Mouse (Mus musculus) thymus, adult 18-20 months (tissue): ENCODE results near the gene Glyctk.
A peak's percentile ranks its signal among the peaks of the same experiment; 100 is the strongest.
"Not testable (repeated sequence)": the region's sequence is repeated elsewhere in the genome, so short reads cannot be mapped to it uniquely, and the experiment has no call there.

Experiments used
- DNase-seq, 2 experiments: peaks; one replicate each; pipeline ENCODE4 v3.0.0; 2022; ENCODE audit warnings: mixed read lengths in 2 of 2

Gene Glyctk

GRCm38 (mm10) chr9:106175552-106176200 lies 17.7 kb upstream of the Glyctk start:
- no peak for DNase-seq

- DNase-seq: no peak
Measured at GRCm38 (mm10) chr9:106173363-106173762, 15.4 kb upstream of the Glyctk start.

- DNase-seq: no peak
Measured at GRCm38 (mm10) chr9:106172527-106172926, 14.6 kb upstream of the Glyctk start.

- DNase-seq: peak in 1 of 2 experiments; percentile 41
Measured at GRCm38 (mm10) chr9:106171346-106172158, 13.6 kb upstream of the Glyctk start.

- DNase-seq: peak; percentile 81 to 84
Measured at GRCm38 (mm10) chr9:106170556-106171345, 12.8 kb upstream of the Glyctk start, which contains the start of gene Wdr82. Gene Wdr82, plus strand, starts transcription at chr9:106170928.

GRCm38 (mm10) chr9:106169917-106170316 lies 12.0 kb upstream of the Glyctk start:
- DNase-seq: no peak

- not testable (repeated sequence) for DNase-seq
Measured at GRCm38 (mm10) chr9:106169006-106169405, 11.1 kb upstream of the Glyctk start.

- no peak for DNase-seq
Measured at GRCm38 (mm10) chr9:106167703-106168102, 9.8 kb upstream of the Glyctk start.

GRCm38 (mm10) chr9:106167241-106167640 lies 9.3 kb upstream of the Glyctk start:
- DNase-seq: no peak

GRCm38 (mm10) chr9:106166709-106167108 lies 8.8 kb upstream of the Glyctk start:
- no peak for DNase-seq

- DNase-seq: no peak
Measured at GRCm38 (mm10) chr9:106160426-106160825, 2.5 kb upstream of the Glyctk start.

- peak; percentile 57 to 74 for DNase-seq
Measured at GRCm38 (mm10) chr9:106159784-106160301, 1.9 kb upstream of the Glyctk start.

GRCm38 (mm10) chr9:106159237-106159636 lies 1.3 kb upstream of the Glyctk start:
- no peak for DNase-seq

- no peak for DNase-seq
Measured at GRCm38 (mm10) chr9:106157623-106157925, 364 bp downstream of the Glyctk start.

- no peak for DNase-seq
Measured at GRCm38 (mm10) chr9:106156921-106157622, 866 bp downstream of the Glyctk start.

GRCm38 (mm10) chr9:106156419-106156818 lies 1.5 kb downstream of the Glyctk start:
- DNase-seq: peak in 1 of 2 experiments; percentile 25

- DNase-seq: no peak
Measured at GRCm38 (mm10) chr9:106154106-106154505, 3.8 kb downstream of the Glyctk start.

- DNase-seq: no peak
Measured at GRCm38 (mm10) chr9:106149399-106149754, 8.6 kb downstream of the Glyctk start.

GRCm38 (mm10) chr9:106148541-106149398 lies 9.2 kb downstream of the Glyctk start:
- no peak for DNase-seq

GRCm38 (mm10) chr9:106147851-106148431 lies 10.0 kb downstream of the Glyctk start:
- no peak for DNase-seq

- no peak for DNase-seq
Measured at GRCm38 (mm10) chr9:106147281-106147680, 10.7 kb downstream of the Glyctk start.
